Mouse (Mus musculus) liver, embryonic 14.5 days (tissue): Measurements from ENCODE around the gene Gata2. TPM values are rescaled to one million over a fixed set of nuclear protein-coding genes. Genes with fewer than 3 reads are reported as not detected.
"Not testable (repeated sequence)": the region's sequence is repeated elsewhere in the genome, so short reads cannot be mapped to it uniquely, and the experiment has no call there.

Source experiments
- ATAC-seq: fragments of 200-750 bp; cut with Nextera tagmentation; 2 replicates; pipeline ENCODE4 v1.8.0; 2017; ENCODE audit warnings: moderate number of reproducible peaks, mild to moderate bottlenecking, moderate library complexity; ENCODE audit not compliant: insufficient read depth
- DNase-seq, 3 experiments: peaks; one replicate each; pipeline ENCODE4 v3.0.0-alpha.2; 2012 to 2013; ENCODE audit warnings: low read depth in 3 of 3, low spot score in 3 of 3
- H3K27ac ChIP-seq: fragments of 300-500 bp; sonication (generic); 2 replicates; pipeline ENCODE4 v1.5.1; 2014; ENCODE audit warnings: moderate library complexity, mild to moderate bottlenecking, control low read depth, inconsistent platforms
- H3K27me3 ChIP-seq: fragments of 300-500 bp; sonication (generic); 2 replicates; pipeline ENCODE4 v1.6.1; 2014; ENCODE audit warnings: mild to moderate bottlenecking, low read length, moderate library complexity; ENCODE audit not compliant: control insufficient read depth, insufficient read depth
- H3K36me3 ChIP-seq: fragments of 300-500 bp; sonication (generic); replicated peaks from 2 replicates; pipeline ENCODE4 v1.6.1; 2014; ENCODE audit warnings: low read depth; ENCODE audit not compliant: control insufficient read depth, insufficient read depth
- H3K4me1 ChIP-seq, 2 experiments: fragments of 200-500 bp in 1 of 2; fragments of 300-500 bp in 1 of 2; sonication (generic) in 1 of 2; replicated peaks; 2 replicates each; pipeline ENCODE4 v1.6.1; 2012 to 2014; ENCODE audit warnings: antibody characterized with exemption in 1 of 2, inconsistent platforms in 1 of 2, low read length in 1 of 2; ENCODE audit not compliant: control insufficient read depth in 2 of 2, insufficient read depth in 2 of 2
- H3K4me2 ChIP-seq: fragments of 300-500 bp; sonication (generic); 2 replicates; pipeline ENCODE4 v1.6.1; 2014; ENCODE audit warnings: low read depth, mild to moderate bottlenecking, control low read depth, moderate library complexity
- H3K4me3 ChIP-seq, 2 experiments: fragments of 200-500 bp in 1 of 2; fragments of 300-500 bp in 1 of 2; sonication (generic) in 1 of 2; 2 replicates each; pipeline ENCODE4 v1.5.1; 2012 to 2014; ENCODE audit warnings: low read depth in 2 of 2, low read length in 2 of 2, mild to moderate bottlenecking in 2 of 2, control low read depth in 1 of 2, inconsistent platforms in 1 of 2, moderate library complexity in 1 of 2; ENCODE audit not compliant: insufficient read depth in 1 of 2
- H3K9ac ChIP-seq: fragments of 300-500 bp; sonication (generic); replicated peaks from 2 replicates; pipeline ENCODE4 v1.6.1; 2014; ENCODE audit warnings: mild to moderate bottlenecking, control low read depth, moderate library complexity
- H3K9me3 ChIP-seq: fragments of 300-500 bp; sonication (generic); 2 replicates; pipeline ENCODE4 v1.6.1; 2016; ENCODE audit warnings: low read length, mixed read lengths; ENCODE audit not compliant: control insufficient read depth
- CTCF ChIP-seq: IDR thresholded peaks from 2 replicates; pipeline ENCODE4 v1.5.1; 2016; ENCODE audit warnings: antibody characterized with exemption, low read depth, control low read depth
- EP300 ChIP-seq: IDR thresholded peaks from 2 replicates; pipeline ENCODE4 v1.6.1; 2016; ENCODE audit warnings: antibody characterized with exemption, low read depth
- WGBS: fragments of 180-500 bp; shearing (Covaris S2); extraction: QIAGEN DNeasy Blood & Tissue Kit; methylation state at CpG from one replicate; pipeline ENCODE4 v1.1.7; 2014; ENCODE audit not compliant: insufficient replicate concordance; 5-methylcytosine and 5-hydroxymethylcytosine counted together
- polyA plus RNA-seq, 2 experiments: library from polyadenylated mRNA; depleted of rRNA in 1 of 2; stranded (reverse) in 1 of 2; unstranded in 1 of 2; fragments of >200 nt; fragmentation: Nextera tagmentation in 1 of 2; extraction: Ambion mirVana in 1 of 2; gene quantifications; 2 replicates each; pipeline versions ENCODE4 v1.2.1 to v1.2.3; 2012 to 2014

The Gata2 gene
- polyA plus RNA-seq, 2 experiments, result 2.8 to 3.1 TPM

- no peak overlapping the region; the same call in 1 of the 2 replicates for H3K4me2 ChIP-seq
- no peak overlapping the region for H3K27ac ChIP-seq
- H3K4me3 ChIP-seq, result no peak overlapping the region
- 38% methylated on average over 14 of the region's 14 CpGs for WGBS
- TF ChIP-seq EP300 (no peak), CTCF (no peak)
- H3K27me3 ChIP-seq, result no peaks in the 10 kb centered on the region
- no peaks in the 10 kb centered on the region for H3K9me3 ChIP-seq
- ATAC-seq (no peak), DNase-seq (no peak)
- H3K9ac ChIP-seq, result no peak overlapping the region
- no peaks in the 10 kb centered on the region for H3K36me3 ChIP-seq
- peaks cover 6 to 9% of the 10 kb centered on the region in 2 experiments for H3K4me1 ChIP-seq
Observed at GRCm38 (mm10) chr6:88152127-88152705, 41.5 kb upstream of the Gata2 start.

GRCm38 (mm10) chr6:88152979-88153378 lies 40.7 kb upstream of the Gata2 start:
- Histone ChIP-seq H3K27me3 (no peaks in the 10 kb centered on the region), H3K36me3 (no peaks in the 10 kb centered on the region), H3K27ac (no peak overlapping the region), H3K9me3 (no peaks in the 10 kb centered on the region), H3K4me1 (peaks cover 6 to 9% of the 10 kb centered on the region in 2 experiments), H3K9ac (no peak overlapping the region), H3K4me3 (no peak overlapping the region), H3K4me2 (no peak overlapping the region)
- DNase-seq, result no peak
- ATAC-seq, result no peak
- no peak for TF ChIP-seq CTCF
- no peak for TF ChIP-seq EP300
- 62% methylated on average over 6 of the region's 6 CpGs for WGBS

- H3K9ac ChIP-seq, H3K9me3 ChIP-seq, ATAC-seq, H3K4me2 ChIP-seq, H3K36me3 ChIP-seq, H3K27me3 ChIP-seq, H3K4me3 ChIP-seq, DNase-seq, H3K4me1 ChIP-seq, H3K27ac ChIP-seq: not testable (repeated sequence)
- WGBS, result 68% methylated on average over 6 of the region's 6 CpGs
Observed at GRCm38 (mm10) chr6:88155614-88156013, 38.1 kb upstream of the Gata2 start.

- no peak for TF ChIP-seq EP300
- Histone ChIP-seq H3K4me2 (no peak overlapping the region), H3K4me3 (no peak overlapping the region), H3K9me3 (no peaks in the 10 kb centered on the region), H3K27ac (no peak overlapping the region), H3K4me1 (peaks cover 6 to 9% of the 10 kb centered on the region in 2 experiments), H3K36me3 (no peaks in the 10 kb centered on the region), H3K9ac (no peak overlapping the region), H3K27me3 (no peaks in the 10 kb centered on the region)
- 31% methylated on average over 5 of the region's 5 CpGs for WGBS
- no peak for ATAC-seq
- DNase-seq, result no peak
Observed at GRCm38 (mm10) chr6:88158790-88159189, 34.9 kb upstream of the Gata2 start.

GRCm38 (mm10) chr6:88166054-88166453 lies 27.6 kb upstream of the Gata2 start:
- no peak overlapping the region for H3K4me3 ChIP-seq
- H3K4me2 ChIP-seq, result no peak overlapping the region
- no peak overlapping the region for H3K27ac ChIP-seq
- no peaks in the 10 kb centered on the region for H3K36me3 ChIP-seq
- no peaks in the 10 kb centered on the region for H3K4me1 ChIP-seq
- TF ChIP-seq EP300 (no peak), CTCF (no peak)
- no peak for DNase-seq
- no peaks in the 10 kb centered on the region for H3K27me3 ChIP-seq
- ATAC-seq, result no peak
- no peaks in the 10 kb centered on the region for H3K9me3 ChIP-seq
- no peak overlapping the region for H3K9ac ChIP-seq
- 69% methylated on average over 9 of the region's 9 CpGs for WGBS
